Mouse (Mus musculus) heart, embryonic 15.5 days (tissue): ENCODE data around the gene Gm28036. TPM values are rescaled to one million over a fixed set of nuclear protein-coding genes. Genes with fewer than 3 reads are reported as not detected.
A peak's percentile ranks its signal among the peaks of the same experiment; 100 is the strongest.

ENCODE experiments used
- ATAC-seq: fragments of 200-750 bp; cut with Nextera tagmentation; replicated peaks from 2 replicates; pipeline ENCODE4 v1.8.0; 2017; ENCODE audit warnings: low read depth, moderate TSS enrichment; ENCODE audit not compliant: insufficient number of reproducible peaks, insufficient read depth, low FRiP score
- H3K27ac ChIP-seq: fragments of 300-500 bp; sonication (generic); 2 replicates; pipeline ENCODE4 v1.5.1; 2015; ENCODE audit warnings: mild to moderate bottlenecking, inconsistent platforms
- H3K27me3 ChIP-seq: fragments of 300-500 bp; sonication (generic); 2 replicates; pipeline ENCODE4 v1.6.1; 2015; ENCODE audit warnings: inconsistent platforms
- H3K36me3 ChIP-seq: fragments of 300-500 bp; sonication (generic); 2 replicates; pipeline ENCODE4 v1.6.1; 2015; ENCODE audit warnings: mild to moderate bottlenecking, inconsistent platforms
- H3K4me1 ChIP-seq: fragments of 300-500 bp; sonication (generic); replicated peaks from 2 replicates; pipeline ENCODE4 v1.6.1; 2015; ENCODE audit warnings: inconsistent platforms
- H3K4me2 ChIP-seq: fragments of 300-500 bp; sonication (generic); 2 replicates; pipeline ENCODE4 v1.6.1; 2015; ENCODE audit warnings: inconsistent platforms, mild to moderate bottlenecking, moderate library complexity
- H3K4me3 ChIP-seq: fragments of 300-500 bp; sonication (generic); 2 replicates; pipeline ENCODE4 v1.5.1; 2015; ENCODE audit warnings: mild to moderate bottlenecking, inconsistent platforms
- H3K9ac ChIP-seq: fragments of 300-500 bp; sonication (generic); 2 replicates; pipeline ENCODE4 v1.6.1; 2015; ENCODE audit warnings: mild to moderate bottlenecking, inconsistent platforms
- H3K9me3 ChIP-seq: fragments of 300-500 bp; sonication (generic); replicated peaks from 2 replicates; pipeline ENCODE4 v1.6.1; 2016; ENCODE audit warnings: inconsistent platforms
- WGBS: fragments of 180-500 bp; shearing (Covaris S2); methylation state at CpG from one replicate; pipeline ENCODE4 v1.1.7; 2015; ENCODE audit warnings: mixed read lengths; 5-methylcytosine and 5-hydroxymethylcytosine counted together
- polyA plus RNA-seq: library from polyadenylated mRNA; unstranded; fragments of >200 nt; fragmentation: Nextera tagmentation; extraction: Ambion mirVana; gene quantifications from 2 replicates; pipeline ENCODE4 v1.2.1, GENCODE M21; 2015

Gene Gm28036
- polyA plus RNA-seq, result 10.5 and 11.6 TPM in 2 replicates

DNA sequence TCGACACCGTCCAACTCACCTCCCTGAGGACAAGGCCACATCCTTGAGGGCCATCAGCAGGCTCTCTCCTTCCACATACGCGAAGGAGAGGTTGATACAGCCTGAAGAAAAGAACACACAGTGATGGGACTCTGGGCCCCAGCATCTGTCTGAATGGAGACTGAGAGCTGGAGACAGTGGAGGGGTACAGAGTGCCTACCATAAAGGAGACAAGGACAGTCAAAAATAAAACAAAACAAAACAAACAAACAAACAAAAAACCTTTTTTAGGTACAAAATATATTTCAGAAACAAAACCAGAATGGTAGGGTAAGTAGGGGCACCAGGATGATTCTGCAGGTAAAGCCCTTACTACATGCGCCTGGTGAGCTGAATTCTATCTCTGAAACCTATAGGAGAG is at the start of gene Gm28036:
Gene Gm28036, minus strand, starts transcription at position 101 of the 400 bp plus-strand sequence.
- no peak within 1 kb of the TSS for H3K4me2 ChIP-seq
- H3K27ac ChIP-seq, result no peak within 1 kb of the TSS
- H3K27me3 ChIP-seq, result no peaks in the 10 kb centered on the region
- H3K4me1 ChIP-seq, result no peaks in the 10 kb centered on the region
- H3K9ac ChIP-seq, result no peak within 1 kb of the TSS
- no peaks in the 10 kb centered on the region for H3K9me3 ChIP-seq
- 94% methylated on average over 5 of the region's 5 CpGs for WGBS
- no peak for ATAC-seq
- peaks cover 33% of the 10 kb centered on the region; the same call in 1 of the 2 replicates for H3K36me3 ChIP-seq
- no peak within 1 kb of the TSS for H3K4me3 ChIP-seq

DNA sequence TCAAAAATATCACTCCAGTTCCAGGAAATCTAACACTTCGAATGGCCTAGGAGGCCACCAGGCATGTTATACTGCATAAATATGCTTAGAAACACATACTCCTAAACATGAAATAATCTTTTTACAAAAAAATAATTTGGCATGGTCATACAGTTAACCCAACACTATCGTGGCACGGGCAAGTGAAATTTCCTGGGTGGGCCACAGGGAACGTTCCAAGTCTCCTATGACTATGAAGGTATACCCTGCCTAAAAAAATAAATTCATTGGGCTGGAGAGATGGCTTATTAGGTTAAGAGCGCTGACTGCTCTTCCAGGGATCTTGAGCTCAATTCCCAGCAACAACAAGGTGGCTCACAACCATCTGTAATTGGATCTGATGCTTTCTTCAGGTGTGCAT is 39.7 kb upstream of the Gm28036 start:
- Histone ChIP-seq H3K9ac (no peak overlapping the region), H3K4me3 (no peak overlapping the region), H3K4me2 (no peak overlapping the region), H3K9me3 (no peaks in the 10 kb centered on the region), H3K36me3 (peaks cover 85% of the 10 kb centered on the region), H3K27me3 (no peaks in the 10 kb centered on the region), H3K27ac (no peak overlapping the region), H3K4me1 (no peaks in the 10 kb centered on the region)
- WGBS, result 90% methylated on average over 5 of the region's 5 CpGs
- no peak for ATAC-seq

DNA sequence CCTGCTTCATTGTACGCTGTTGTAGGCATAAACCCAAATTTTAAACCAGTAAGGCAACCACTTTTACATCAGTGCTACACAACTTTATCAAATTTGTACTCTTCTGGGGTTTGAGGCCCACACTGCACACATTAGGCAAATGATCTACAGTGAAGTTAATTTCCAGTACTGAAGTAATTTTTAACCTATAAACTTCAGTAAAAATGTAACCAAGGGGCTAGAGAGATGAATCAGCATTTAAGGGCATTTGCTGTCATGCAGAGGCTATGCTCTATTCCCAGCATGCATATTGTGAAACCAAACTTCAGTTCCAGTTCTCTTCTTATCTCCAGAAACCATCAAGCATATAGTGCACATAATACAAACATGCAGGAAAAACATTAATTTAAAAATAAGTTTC is 38.6 kb upstream of the Gm28036 start:
- Histone ChIP-seq H3K9ac (no peak overlapping the region), H3K4me2 (no peak overlapping the region), H3K36me3 (peaks cover 81% of the 10 kb centered on the region), H3K4me3 (no peak overlapping the region), H3K27me3 (no peaks in the 10 kb centered on the region), H3K27ac (no peak overlapping the region), H3K4me1 (no peaks in the 10 kb centered on the region), H3K9me3 (no peaks in the 10 kb centered on the region)
- no peak for ATAC-seq
- WGBS, result 98% methylated on average over 1 of the region's 1 CpGs

GRCm38 (mm10) chr2:156151538-156151937 is 24.6 kb upstream of the Gm28036 start:
- no peaks in the 10 kb centered on the region for H3K4me1 ChIP-seq
- H3K4me3 ChIP-seq, result no peak overlapping the region
- no peak overlapping the region for H3K9ac ChIP-seq
- H3K9me3 ChIP-seq, result no peaks in the 10 kb centered on the region
- H3K36me3 ChIP-seq, result peaks cover 76% of the 10 kb centered on the region
- no peaks in the 10 kb centered on the region for H3K27me3 ChIP-seq
- H3K27ac ChIP-seq, result no peak overlapping the region
- ATAC-seq, result no peak
- no peak overlapping the region for H3K4me2 ChIP-seq

DNA sequence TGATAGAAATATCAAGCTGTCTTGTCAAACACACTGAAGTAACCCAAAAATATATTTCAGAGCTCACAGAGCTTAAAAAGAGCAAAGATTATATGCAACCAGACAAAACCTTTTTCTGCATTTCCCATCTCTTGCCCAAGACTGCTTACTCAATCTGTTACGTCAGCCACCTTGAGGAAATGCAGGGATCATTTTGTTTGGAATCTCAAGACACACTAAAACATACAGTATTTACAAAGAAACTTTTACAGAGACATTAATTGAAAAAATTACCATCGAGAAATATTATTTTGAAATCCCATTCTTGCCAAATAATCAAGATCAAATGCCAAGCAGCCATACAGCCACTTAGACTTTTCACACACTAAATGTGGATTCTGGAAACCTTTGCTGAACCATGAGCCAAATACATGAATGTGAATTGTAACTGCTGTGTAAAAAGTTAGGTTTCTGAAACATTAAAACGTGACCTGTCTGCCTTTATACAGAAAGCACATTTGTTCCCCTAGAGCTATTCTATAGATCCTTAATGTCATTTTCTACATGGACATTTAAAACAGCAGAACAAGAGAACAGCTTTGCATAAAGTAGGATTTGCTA is 20.5 kb upstream of the Gm28036 start:
- Histone ChIP-seq H3K27me3 (no peaks in the 10 kb centered on the region), H3K36me3 (peaks cover 50% of the 10 kb centered on the region), H3K4me2 (no peak overlapping the region), H3K27ac (no peak overlapping the region), H3K4me1 (peaks cover 12% of the 10 kb centered on the region), H3K4me3 (no peak overlapping the region), H3K9ac (no peak overlapping the region), H3K9me3 (no peaks in the 10 kb centered on the region)
- ATAC-seq, result no peak
- WGBS, result 86% methylated on average over 3 of the region's 3 CpGs

DNA sequence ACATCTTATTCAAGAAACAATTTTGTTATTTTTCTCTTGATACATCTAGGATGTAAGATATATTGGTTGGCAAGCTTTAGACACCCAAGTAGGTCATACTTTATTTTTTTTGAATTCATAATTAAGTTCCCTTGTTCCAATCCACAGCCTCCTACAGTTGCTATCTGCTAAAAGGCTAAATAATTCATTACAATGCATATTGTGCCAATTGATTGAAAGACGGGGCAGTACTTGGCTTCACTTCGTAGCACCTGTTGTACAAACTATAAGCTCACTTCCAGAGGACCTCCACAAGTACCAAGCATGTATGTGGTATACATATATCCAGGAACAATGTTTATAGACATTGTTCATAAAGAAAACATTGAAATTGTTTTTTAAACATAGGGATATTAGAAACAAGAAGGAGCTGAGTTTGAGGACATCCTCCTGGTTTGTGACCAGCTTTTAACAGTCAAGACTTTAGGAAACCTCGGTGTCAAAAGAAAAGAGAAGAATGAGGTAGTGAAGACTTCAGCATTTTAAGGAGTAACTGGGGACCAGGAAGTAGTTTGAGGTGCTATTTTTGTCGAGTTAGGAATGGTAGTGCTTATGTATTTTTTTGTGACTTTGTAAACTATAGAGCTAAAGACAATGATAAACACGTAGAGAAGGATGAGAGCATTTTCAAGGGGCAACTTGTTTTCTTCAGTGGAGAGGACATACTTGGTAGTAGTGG is 19.5 kb upstream of the Gm28036 start:
- peaks cover 12% of the 10 kb centered on the region for H3K4me1 ChIP-seq
- no peak for ATAC-seq
- no peak overlapping the region for H3K9ac ChIP-seq
- peak overlapping the region; percentile 9; the same call in 1 of the 2 replicates for H3K27ac ChIP-seq
- no peaks in the 10 kb centered on the region for H3K9me3 ChIP-seq
- H3K36me3 ChIP-seq, result peaks cover 52% of the 10 kb centered on the region
- H3K4me3 ChIP-seq, result no peak overlapping the region
- no peak overlapping the region for H3K4me2 ChIP-seq
- 65% methylated on average over 5 of the region's 5 CpGs for WGBS
- H3K27me3 ChIP-seq, result no peaks in the 10 kb centered on the region

DNA sequence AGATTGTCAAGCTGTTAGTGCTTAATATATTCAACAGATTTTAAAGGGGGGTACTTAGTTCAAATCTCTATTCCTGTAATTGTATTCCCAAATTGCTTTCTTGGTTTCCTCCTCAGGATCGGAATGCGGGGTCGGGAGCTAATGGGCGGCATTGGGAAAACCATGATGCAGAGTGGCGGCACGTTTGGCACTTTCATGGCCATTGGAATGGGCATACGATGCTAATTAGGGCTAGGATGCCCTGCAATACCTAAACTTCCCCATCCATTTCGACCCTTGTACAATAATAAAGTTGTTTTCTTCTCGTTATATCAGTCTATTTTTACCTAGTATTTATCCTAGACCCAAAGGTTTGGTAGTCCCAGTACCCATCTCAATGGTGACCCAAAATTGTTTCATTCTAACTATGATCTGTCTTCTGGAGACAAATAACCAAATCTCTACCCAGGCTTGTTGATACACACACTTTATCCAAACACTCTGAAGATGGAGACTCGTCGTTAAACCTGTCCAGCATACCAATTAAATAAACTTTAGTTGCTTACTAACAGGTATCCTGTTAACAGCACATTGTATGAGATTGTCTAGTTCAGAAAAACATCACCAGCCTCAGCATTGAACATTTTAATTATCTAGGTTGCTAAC is 18.7 kb upstream of the Gm28036 start:
- Histone ChIP-seq H3K4me2 (peak overlapping the region; percentile 72), H3K27me3 (no peaks in the 10 kb centered on the region), H3K4me3 (0 out of 2 replicates have a peak overlapping the region, but pooled peaks have one; percentile 68), H3K36me3 (peaks cover 48% of the 10 kb centered on the region), H3K27ac (no peak overlapping the region), H3K4me1 (peaks cover 12% of the 10 kb centered on the region), H3K9me3 (no peaks in the 10 kb centered on the region), H3K9ac (no peak overlapping the region)
- ATAC-seq, result no peak
- WGBS, result 59% methylated on average over 11 of the region's 11 CpGs

- under 1% methylated on average over 70 of the region's 70 CpGs for WGBS
Observed at GRCm38 (mm10) chr2:156143953-156144724, 17.2 kb upstream of the Gm28036 start, which contains the start of the genes Romo1 and Nfs1. Romo1 (plus strand) TSS chr2:156144039. Nfs1 (minus strand) TSS chr2:156144186.

GRCm38 (mm10) chr2:156143367-156143766 is 16.5 kb upstream of the Gm28036 start:
- no peaks in the 10 kb centered on the region for H3K9me3 ChIP-seq
- peak overlapping the region; percentile 68 for H3K4me3 ChIP-seq
- peak overlapping the region; percentile 94 for H3K27ac ChIP-seq
- H3K27me3 ChIP-seq, result no peaks in the 10 kb centered on the region
- peaks cover 33% of the 10 kb centered on the region for H3K36me3 ChIP-seq
- H3K9ac ChIP-seq, result peak overlapping the region; percentile 76
- H3K4me1 ChIP-seq, result peaks cover 12% of the 10 kb centered on the region
- ATAC-seq, result no peak
- 1% methylated on average over 16 of the region's 16 CpGs for WGBS
- peak overlapping the region; percentile 72 for H3K4me2 ChIP-seq

More at GRCm38 (mm10) chr2:156143953-156144724, 17.2 kb upstream of the Gm28036 start, which contains the start of the genes Romo1 and Nfs1:
- Histone ChIP-seq H3K9ac (peak within 1 kb of the TSS; percentile 76), H3K27ac (peak within 1 kb of the TSS; percentile 94), H3K9me3 (no peaks in the 10 kb centered on the region), H3K4me3 (peak within 1 kb of the TSS; percentile 68), H3K36me3 (peaks cover 40% of the 10 kb centered on the region), H3K4me1 (peaks cover 12% of the 10 kb centered on the region), H3K27me3 (no peaks in the 10 kb centered on the region), H3K4me2 (peak within 1 kb of the TSS; percentile 72)
- ATAC-seq, result peak; percentile 96

DNA sequence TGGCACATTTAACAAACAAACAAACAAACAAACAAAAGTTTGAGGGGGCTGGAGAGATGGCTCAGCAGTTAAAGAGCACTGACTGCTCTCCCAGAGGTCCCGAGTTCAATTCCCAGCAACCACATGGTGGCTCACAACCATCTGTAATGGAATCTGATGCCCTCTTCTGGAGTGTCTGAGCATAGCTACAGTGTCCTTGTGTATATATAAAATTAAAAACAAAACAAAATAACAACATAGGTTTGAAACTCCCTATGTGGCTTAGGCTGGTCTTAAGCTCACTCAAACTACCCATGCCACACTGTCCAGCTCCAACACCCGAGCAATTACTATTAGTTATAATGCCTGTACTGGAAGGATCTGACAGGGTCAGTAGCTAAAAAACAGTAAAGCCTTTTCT is 15.9 kb upstream of the Gm28036 start:
- Histone ChIP-seq H3K4me2 (peak overlapping the region; percentile 72), H3K27ac (no peak overlapping the region; the same call in 1 of the 2 replicates), H3K4me1 (peaks cover 12% of the 10 kb centered on the region), H3K36me3 (peaks cover 27% of the 10 kb centered on the region), H3K4me3 (peak overlapping the region; percentile 68), H3K9ac (peak overlapping the region; percentile 76), H3K9me3 (no peaks in the 10 kb centered on the region), H3K27me3 (no peaks in the 10 kb centered on the region)
- WGBS, result 84% methylated on average over 2 of the region's 2 CpGs
- ATAC-seq, result no peak

GRCm38 (mm10) chr2:156135695-156136094 is 8.8 kb upstream of the Gm28036 start:
- no peak overlapping the region for H3K27ac ChIP-seq
- H3K9ac ChIP-seq, result no peak overlapping the region
- no peak overlapping the region for H3K4me3 ChIP-seq
- H3K27me3 ChIP-seq, result no peaks in the 10 kb centered on the region
- 85% methylated on average over 6 of the region's 6 CpGs for WGBS
- no peak overlapping the region for H3K4me2 ChIP-seq
- peaks cover 4% of the 10 kb centered on the region; the same call in 1 of the 2 replicates for H3K36me3 ChIP-seq
- ATAC-seq, result no peak
- H3K4me1 ChIP-seq, result no peaks in the 10 kb centered on the region
- H3K9me3 ChIP-seq, result no peaks in the 10 kb centered on the region
